Mouse (Mus musculus): ENCODE measurements around the gene Tbc1d25. TPM values are rescaled to one million over a fixed set of nuclear protein-coding genes. Genes with fewer than 3 reads are reported as not detected.

Gene Tbc1d25
- total RNA-seq, 1 experiment from 2014 or later: 12.0 TPM

GRCm38 (mm10) chrX:8192126-8192639, 16.2 kb upstream of the Tbc1d25 start:
- no peak for ATAC-seq (ENCODE audit: extremely low read depth, insufficient number of reproducible peaks, low FRiP score, poor library complexity, severe bottlenecking)

- no peak for ATAC-seq (ENCODE audit: extremely low read depth, insufficient number of reproducible peaks, low FRiP score, poor library complexity, severe bottlenecking)
Observed at GRCm38 (mm10) chrX:8182871-8183540, 7.0 kb upstream of the Tbc1d25 start.

- no peak for ATAC-seq (ENCODE audit: extremely low read depth, insufficient number of reproducible peaks, low FRiP score, poor library complexity, severe bottlenecking)
Observed at GRCm38 (mm10) chrX:8179646-8180045, 3.7 kb upstream of the Tbc1d25 start.

DNA sequence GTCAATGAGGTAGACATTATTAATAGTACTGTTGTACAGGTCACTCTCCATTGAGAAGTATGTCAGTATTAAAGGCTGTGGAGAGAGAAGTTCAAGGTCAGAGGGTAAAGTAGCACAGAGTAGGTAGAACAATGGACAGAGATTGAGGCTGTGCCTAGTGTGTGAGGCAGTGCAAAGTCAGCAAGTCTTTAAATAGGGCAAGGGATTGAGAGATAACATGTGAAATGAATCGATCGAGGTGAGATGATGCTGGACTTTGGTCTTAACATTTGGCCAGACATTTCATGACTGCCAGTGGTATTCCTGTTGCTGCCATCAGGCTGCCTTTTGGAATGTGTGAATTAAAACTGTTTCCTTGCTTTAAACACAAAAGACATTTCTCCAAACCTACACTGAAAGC, 2.9 kb upstream of the Tbc1d25 start:
- no peak for ATAC-seq (ENCODE audit: extremely low read depth, insufficient number of reproducible peaks, low FRiP score, poor library complexity, severe bottlenecking)

- no peak for ATAC-seq (ENCODE audit: extremely low read depth, insufficient number of reproducible peaks, low FRiP score, poor library complexity, severe bottlenecking)
Observed at GRCm38 (mm10) chrX:8175169-8175503, 845 bp downstream of the Tbc1d25 start.

DNA sequence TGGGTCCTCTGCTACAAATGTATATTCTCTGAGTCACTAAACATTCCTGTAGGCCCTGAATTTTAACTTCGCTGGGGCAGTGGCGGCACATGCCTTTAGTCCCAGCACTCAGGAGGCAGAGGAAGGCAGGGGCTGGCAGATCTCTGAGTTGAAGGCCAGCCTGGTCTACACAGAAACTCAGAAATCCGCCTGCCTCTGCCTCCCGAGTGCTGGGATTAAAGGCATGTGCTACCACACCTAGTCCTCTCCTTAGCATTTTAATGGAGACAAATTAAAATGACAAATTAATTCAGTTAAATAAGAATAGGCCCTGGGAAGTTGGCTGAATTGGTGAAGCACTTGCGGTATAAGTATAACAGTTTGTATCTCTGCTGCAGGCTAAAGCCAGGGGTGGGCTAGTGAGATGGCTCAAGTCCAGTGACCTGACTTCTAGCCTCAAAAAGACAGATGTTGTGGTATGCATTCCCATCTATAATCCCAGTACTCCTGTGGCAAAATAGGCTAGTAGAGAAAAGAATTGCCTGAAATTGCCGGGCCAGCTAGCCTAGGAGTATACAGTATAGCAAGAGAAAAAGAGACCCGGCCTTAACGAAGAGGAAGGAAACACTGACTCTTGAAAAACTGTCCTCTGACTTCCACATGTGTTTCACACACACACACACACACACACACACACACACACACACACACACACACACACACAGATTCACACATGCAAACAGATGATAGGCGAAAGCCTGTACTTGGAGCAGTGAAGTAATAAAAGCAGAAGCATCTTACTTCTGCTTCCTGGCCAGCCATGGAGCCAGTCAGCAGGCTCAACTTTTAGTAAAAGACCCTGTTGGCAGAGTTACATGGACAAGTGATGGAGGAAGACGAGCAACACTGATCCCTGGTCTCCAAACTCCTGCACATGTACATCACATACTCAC, 8.0 kb downstream of the Tbc1d25 start:
- peak; percentile 72 for ATAC-seq (ENCODE audit: extremely low read depth, insufficient number of reproducible peaks, low FRiP score, poor library complexity, severe bottlenecking)

GRCm38 (mm10) chrX:8164471-8164870, 11.5 kb downstream of the Tbc1d25 start:
- no peak for ATAC-seq (ENCODE audit: extremely low read depth, insufficient number of reproducible peaks, low FRiP score, poor library complexity, severe bottlenecking)

DNA sequence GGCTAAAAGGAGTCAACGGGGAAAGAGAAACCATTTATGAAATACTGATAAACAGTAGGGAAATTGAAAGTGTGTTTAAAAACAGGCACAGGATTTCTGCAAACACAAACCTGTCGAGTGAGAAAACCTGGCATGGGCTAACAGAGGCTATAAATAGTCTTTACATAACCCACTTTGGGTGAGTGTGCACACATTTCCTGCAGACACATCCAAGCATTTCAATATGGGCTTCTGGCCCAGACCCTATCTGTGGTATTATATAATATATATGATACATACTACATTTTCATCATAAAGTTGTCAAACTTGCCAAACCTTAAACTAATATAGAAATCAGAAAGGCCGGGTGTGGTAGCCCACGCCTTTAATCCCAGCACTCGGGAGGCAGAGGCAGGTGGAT, 12.9 kb downstream of the Tbc1d25 start:
- ATAC-seq (ENCODE audit: extremely low read depth, insufficient number of reproducible peaks, low FRiP score, poor library complexity, severe bottlenecking): no peak

GRCm38 (mm10) chrX:8145153-8145991, 30.6 kb downstream of the Tbc1d25 start, which contains the start of gene Rbm3:
Rbm3 (minus strand) TSS chrX:8145880.
- ATAC-seq (ENCODE audit: extremely low read depth, insufficient number of reproducible peaks, low FRiP score, poor library complexity, severe bottlenecking): peak; percentile 90

DNA sequence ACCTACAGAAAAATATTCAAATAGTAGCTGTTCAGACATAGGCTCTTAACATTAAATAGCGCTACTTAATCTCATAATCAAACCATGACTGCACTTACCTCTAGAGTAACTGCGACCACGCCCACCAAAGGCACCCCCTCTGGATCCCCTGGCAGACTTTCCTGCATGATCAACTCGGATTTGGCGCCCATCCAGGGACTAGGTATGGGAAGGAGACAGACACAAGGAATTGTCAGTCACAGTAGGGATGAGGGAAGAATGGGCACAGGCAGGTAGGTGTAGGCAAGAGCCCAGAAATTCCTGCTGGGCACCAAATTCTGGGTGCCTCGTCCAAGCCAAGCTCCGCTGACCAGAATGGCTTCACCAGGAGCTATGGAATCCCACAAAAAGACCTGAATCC, 32.2 kb downstream of the Tbc1d25 start:
- no peak for ATAC-seq (ENCODE audit: extremely low read depth, insufficient number of reproducible peaks, low FRiP score, poor library complexity, severe bottlenecking)

DNA sequence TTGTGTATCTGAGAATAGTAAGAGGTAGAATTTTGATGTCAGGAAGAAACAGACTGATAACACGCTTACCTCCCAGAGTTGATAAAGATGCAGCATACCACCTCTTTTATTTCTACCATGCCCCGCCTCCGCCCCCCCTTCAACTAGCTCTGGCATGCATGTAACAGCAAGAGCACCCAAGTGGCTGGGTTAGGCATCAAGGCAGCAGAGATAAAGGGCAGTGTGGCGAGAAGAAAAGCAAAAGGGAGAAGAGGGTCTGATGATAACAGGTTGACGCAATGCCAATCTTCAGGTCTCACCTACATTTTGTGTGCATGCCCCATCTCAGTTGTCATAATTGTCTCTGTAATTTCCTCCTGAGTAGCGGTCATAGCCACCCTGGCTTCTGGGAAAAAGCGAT, 33.0 kb downstream of the Tbc1d25 start:
- no peak for ATAC-seq (ENCODE audit: extremely low read depth, insufficient number of reproducible peaks, low FRiP score, poor library complexity, severe bottlenecking)

GRCm38 (mm10) chrX:8141058-8141457, 34.9 kb downstream of the Tbc1d25 start:
- no peak for ATAC-seq (ENCODE audit: extremely low read depth, insufficient number of reproducible peaks, low FRiP score, poor library complexity, severe bottlenecking)

DNA sequence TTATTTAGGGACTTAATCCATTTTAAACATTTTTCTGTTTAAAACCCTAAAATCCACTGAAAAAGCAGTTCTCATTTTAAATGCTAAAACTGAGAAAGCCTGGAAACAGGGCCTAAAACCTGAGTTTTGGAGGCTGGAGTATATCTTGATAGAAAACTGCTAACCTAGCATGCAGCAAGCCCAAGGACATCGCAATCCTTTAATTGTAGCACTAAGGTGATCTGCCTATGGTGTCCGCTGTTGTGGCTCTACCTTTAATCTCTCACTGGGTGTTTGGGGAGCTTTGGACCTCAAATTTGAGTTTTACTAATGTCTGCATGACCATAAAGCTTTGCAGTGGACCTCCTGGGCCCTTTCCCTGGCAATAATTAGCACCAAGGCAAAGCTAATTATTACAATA, 35.5 kb downstream of the Tbc1d25 start:
- no peak for ATAC-seq (ENCODE audit: extremely low read depth, insufficient number of reproducible peaks, low FRiP score, poor library complexity, severe bottlenecking)

DNA sequence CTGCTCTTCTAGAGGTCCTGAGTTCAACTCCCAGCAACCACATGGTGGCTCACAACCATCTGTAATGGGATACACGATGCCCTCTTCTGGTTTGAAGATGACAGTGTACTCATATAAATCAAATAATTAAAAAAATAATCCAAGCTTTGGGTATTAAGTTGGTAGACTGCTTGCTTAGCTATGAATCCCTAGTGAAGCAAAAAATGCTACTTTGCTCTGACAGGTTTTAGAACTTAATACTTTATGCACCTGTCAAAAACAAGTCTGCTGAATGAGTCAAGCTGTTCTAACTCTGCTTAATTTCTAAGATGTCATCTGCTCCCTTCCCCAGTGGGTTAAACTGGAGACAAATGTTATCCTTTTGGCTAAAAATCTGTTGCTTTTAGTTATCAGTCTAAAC, 36.5 kb downstream of the Tbc1d25 start:
- ATAC-seq (ENCODE audit: extremely low read depth, insufficient number of reproducible peaks, low FRiP score, poor library complexity, severe bottlenecking): no peak

DNA sequence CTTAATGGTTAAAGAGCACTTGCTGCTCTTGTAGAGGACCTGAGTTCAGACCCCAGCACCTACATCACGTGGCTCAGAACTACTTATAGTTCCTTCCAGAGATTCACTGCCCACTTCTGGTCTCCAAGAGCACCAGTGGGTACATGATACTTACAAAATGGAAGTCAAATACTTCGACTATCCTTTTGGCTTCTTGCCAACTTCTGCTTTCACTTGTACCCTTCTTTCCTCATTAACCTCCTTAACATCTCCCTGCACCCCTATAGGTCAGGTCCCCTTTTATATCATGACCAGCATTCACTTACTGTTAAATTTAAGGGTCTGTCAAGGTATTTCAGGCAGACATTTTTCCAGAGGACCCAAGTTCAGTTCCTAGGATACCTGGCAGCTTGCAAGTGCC, 40.1 kb downstream of the Tbc1d25 start:
- no peak for ATAC-seq (ENCODE audit: extremely low read depth, insufficient number of reproducible peaks, low FRiP score, poor library complexity, severe bottlenecking)

DNA sequence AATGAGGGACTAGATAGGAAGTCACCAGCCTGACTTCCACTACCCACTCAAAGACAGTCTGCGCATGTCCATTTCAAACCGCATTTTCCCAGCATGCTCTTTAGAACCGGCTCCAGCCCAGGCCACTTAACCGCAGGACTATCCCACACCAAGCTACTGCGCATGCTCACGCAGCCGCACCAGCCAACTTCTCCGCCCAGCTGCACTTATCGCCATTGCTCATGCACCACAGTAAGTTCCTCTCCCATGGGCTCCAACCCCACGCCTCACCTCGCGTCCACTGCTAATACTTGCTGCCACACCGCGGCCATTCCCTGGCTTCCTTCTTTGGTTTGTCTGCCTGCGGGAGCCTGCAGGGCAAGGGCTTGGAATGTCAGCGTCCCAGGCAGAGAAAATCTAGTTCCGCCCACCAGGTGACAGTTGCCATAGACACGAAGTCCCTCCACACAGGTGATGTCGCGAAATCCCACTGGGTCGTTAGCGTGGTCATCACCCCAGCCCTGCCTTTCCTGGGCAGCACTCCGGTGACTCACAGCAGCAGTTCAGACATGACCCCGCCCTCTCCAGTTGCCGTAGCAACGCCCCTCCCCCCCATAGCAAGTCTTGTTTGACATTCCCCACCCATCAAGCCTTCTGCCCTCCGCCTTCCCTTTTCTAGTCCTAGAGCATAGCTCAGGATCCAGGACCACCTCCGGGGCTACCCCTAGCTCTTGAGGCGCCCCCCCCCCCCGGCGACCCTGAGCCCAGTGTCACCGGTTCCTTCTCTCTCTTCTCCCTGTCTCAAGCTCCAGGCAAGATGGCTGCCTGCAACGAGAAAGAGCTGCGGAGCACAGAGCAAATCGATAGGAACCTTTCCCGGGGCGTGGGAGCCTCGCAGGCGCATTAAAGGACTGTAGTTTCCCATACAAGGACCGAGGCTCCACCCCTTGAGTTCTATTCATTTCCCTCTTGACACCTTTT, 43.7 kb downstream of the Tbc1d25 start, which contains the start of gene Wdr13:
Gene Wdr13 (minus strand): TSS at position 876 of the 960 bp plus-strand sequence.
- ATAC-seq (ENCODE audit: extremely low read depth, insufficient number of reproducible peaks, low FRiP score, poor library complexity, severe bottlenecking): peak; percentile 87

DNA sequence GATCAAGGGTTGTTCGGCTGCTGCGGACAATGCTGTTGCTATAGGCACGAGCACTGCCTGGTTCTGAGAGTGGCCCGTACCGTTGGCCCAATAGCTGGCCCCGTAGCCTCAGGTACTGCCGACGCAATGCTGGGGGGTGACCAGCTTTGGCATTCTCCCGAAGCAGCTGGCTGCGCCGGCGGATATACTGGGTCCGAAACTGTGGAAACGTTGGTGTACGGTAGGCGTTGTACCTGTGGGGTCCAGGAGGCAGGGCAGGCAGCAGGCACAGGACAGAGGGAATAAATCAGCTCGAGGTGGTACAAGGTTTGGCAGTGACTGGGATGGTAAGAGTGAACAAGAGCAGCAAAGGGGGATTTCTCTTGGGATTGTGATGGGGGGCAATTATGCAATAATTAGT, 44.6 kb downstream of the Tbc1d25 start:
- ATAC-seq (ENCODE audit: extremely low read depth, insufficient number of reproducible peaks, low FRiP score, poor library complexity, severe bottlenecking): no peak

- no peak for ATAC-seq (ENCODE audit: extremely low read depth, insufficient number of reproducible peaks, low FRiP score, poor library complexity, severe bottlenecking)
Observed at GRCm38 (mm10) chrX:8125235-8125634, 50.7 kb downstream of the Tbc1d25 start.
